In the genomic region with DNA sequence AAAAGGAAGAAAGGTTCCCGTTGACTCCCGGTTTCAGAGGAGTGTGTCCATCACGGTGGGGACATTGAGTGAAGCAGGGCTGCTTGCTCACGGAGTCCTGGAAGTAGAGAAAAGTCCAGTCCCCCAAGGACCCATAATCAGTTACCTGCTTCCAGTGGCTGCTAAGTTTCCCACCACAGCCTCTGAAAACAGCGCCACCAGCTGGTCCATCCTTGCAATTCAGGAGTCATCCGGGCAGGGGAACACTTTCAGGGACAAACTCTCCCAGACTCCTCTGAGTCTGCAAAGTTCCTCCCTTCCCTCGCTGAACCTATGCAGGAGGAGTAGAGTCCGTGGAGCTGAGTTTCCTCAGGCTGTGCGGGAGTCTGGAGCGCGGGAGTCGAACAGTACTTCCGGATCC, we compare ENCODE assay signal across 9 mouse cellular contexts. TPM values are rescaled to one million over a fixed set of nuclear protein-coding genes. Genes with fewer than 3 reads are reported as not detected.
DNase-seq lines count a peak whose midpoint lies in the region; ATAC-seq and TF ChIP-seq lines count a peak whose summit lies in the region.
"Had no signal": no experiment of that assay in that cellular context is flagged by ENCODE, and none has a peak within 500 bp of the region (broad histone marks: within the 10 kb centered on the region; RNA-seq: fewer than 3 reads in every experiment).

No protein-coding gene starts in this region.

- H3K9me3 ChIP-seq in hindbrain, postnatal 0 days (ENCODE audit: low read length) = no peaks in the 10 kb centered on the region
- no peaks in the 10 kb centered on the region for H3K9me3 ChIP-seq in hindbrain, embryonic 16.5 days (ENCODE audit: control insufficient read depth, low read length)
- H3K9me3 ChIP-seq in midbrain, postnatal 0 days (ENCODE audit: low read length) = no peaks in the 10 kb centered on the region
- no peaks in the 10 kb centered on the region for H3K9me3 ChIP-seq in midbrain, embryonic 14.5 days (ENCODE audit: control insufficient read depth, low read length)
- H3K9me3 ChIP-seq in stomach, postnatal 0 days (ENCODE audit: control insufficient read depth, low read length) = no peaks in the 10 kb centered on the region
- no peaks in the 10 kb centered on the region for H3K9me3 ChIP-seq in midbrain, embryonic 16.5 days (replicated peaks; ENCODE audit: control insufficient read depth, low read length, poor library complexity, severe bottlenecking)

- no peak for ATAC-seq in hindbrain, postnatal 0 days
- no peak for ATAC-seq in hindbrain, embryonic 16.5 days
- no peak for ATAC-seq in midbrain, postnatal 0 days (ENCODE audit: low FRiP score)
- no peak for ATAC-seq in midbrain, embryonic 14.5 days (ENCODE audit: low FRiP score, low TSS enrichment)
- no peak for ATAC-seq in stomach, postnatal 0 days (ENCODE audit: low FRiP score, low TSS enrichment)
- no peak for ATAC-seq in midbrain, embryonic 16.5 days

- H3K4me3 ChIP-seq in hindbrain, postnatal 0 days (ENCODE audit: low read length) = no peak overlapping the region
- H3K4me3 ChIP-seq in hindbrain, embryonic 16.5 days (ENCODE audit: low read length) = no peak overlapping the region
- no peak overlapping the region for H3K4me3 ChIP-seq in midbrain, postnatal 0 days (ENCODE audit: low read depth, low read length)
- H3K4me3 ChIP-seq in midbrain, embryonic 14.5 days (replicated peaks; ENCODE audit: low read depth, low read length) = no peak overlapping the region
- H3K4me3 ChIP-seq in stomach, postnatal 0 days (ENCODE audit: low read depth, low read length) = no peak overlapping the region
- no peak overlapping the region for H3K4me3 ChIP-seq in midbrain, embryonic 16.5 days (ENCODE audit: low read depth, low read length)

- TF ChIP-seq EP300 in stomach, postnatal 0 days (optimal IDR thresholded peaks at IDR 0.05) = no peak

- H3K27me3 ChIP-seq in hindbrain, postnatal 0 days (ENCODE audit: insufficient read depth, low read length) = no peaks in the 10 kb centered on the region
- no peaks in the 10 kb centered on the region for H3K27me3 ChIP-seq in hindbrain, embryonic 16.5 days (replicated peaks; ENCODE audit: control insufficient read depth, insufficient read depth, low read length)
- H3K27me3 ChIP-seq in midbrain, postnatal 0 days (ENCODE audit: insufficient read depth, low read length) = no peaks in the 10 kb centered on the region
- no peaks in the 10 kb centered on the region for H3K27me3 ChIP-seq in midbrain, embryonic 14.5 days (ENCODE audit: control insufficient read depth, insufficient read depth, low read length)
- no peaks in the 10 kb centered on the region for H3K27me3 ChIP-seq in stomach, postnatal 0 days (ENCODE audit: control insufficient read depth, insufficient read depth, low read length)
- no peaks in the 10 kb centered on the region for H3K27me3 ChIP-seq in midbrain, embryonic 16.5 days (ENCODE audit: control insufficient read depth, insufficient read depth, low read depth, low read length)

- DNase-seq in cerebellum, postnatal 10 days = peak; percentile 23 to 29
- no peak for DNase-seq in cerebellum, adult 9-11 months
- DNase-seq in hindbrain, postnatal 0 days (ENCODE audit: low spot score) = no peak
- no peak for DNase-seq in midbrain, postnatal 0 days (ENCODE audit: low spot score)
- no peak for DNase-seq in midbrain, embryonic 14.5 days
- no peak for DNase-seq in stomach, postnatal 0 days (ENCODE audit: low spot score)

- H3K4me1 ChIP-seq in hindbrain, postnatal 0 days (ENCODE audit: insufficient read depth, low read length) = no peaks in the 10 kb centered on the region
- no peaks in the 10 kb centered on the region; the same call in none of the 2 replicates for H3K4me1 ChIP-seq in hindbrain, embryonic 16.5 days (ENCODE audit: control insufficient read depth, insufficient read depth, low read depth, low read length)
- no peaks in the 10 kb centered on the region for H3K4me1 ChIP-seq in midbrain, postnatal 0 days (ENCODE audit: insufficient read depth, low read length)
- peaks cover 7% of the 10 kb centered on the region; the same call in 1 of the 2 replicates for H3K4me1 ChIP-seq in midbrain, embryonic 14.5 days (ENCODE audit: control insufficient read depth, insufficient read depth, low read length)
- H3K4me1 ChIP-seq in stomach, postnatal 0 days (replicated peaks; ENCODE audit: control insufficient read depth, insufficient read depth) = no peaks in the 10 kb centered on the region
- H3K4me1 ChIP-seq in midbrain, embryonic 16.5 days (ENCODE audit: control insufficient read depth, insufficient read depth, low read length) = no peaks in the 10 kb centered on the region

- peak; percentile 49 for TF ChIP-seq CTCF in hindbrain, postnatal 0 days (IDR thresholded peaks at IDR 0.05; ENCODE audit: low read depth)
- peak; percentile 53 for TF ChIP-seq CTCF in midbrain, postnatal 0 days (IDR thresholded peaks at IDR 0.05)
- peak; percentile 55 for TF ChIP-seq CTCF in stomach, postnatal 0 days (IDR thresholded peaks at IDR 0.05; ENCODE audit: low read depth)

- WGBS in hindbrain, postnatal 0 days = 46% methylated on average over 13 of the region's 13 CpGs
- 41% methylated on average over 13 of the region's 13 CpGs for WGBS in hindbrain, embryonic 16.5 days
- WGBS in midbrain, postnatal 0 days = 39% methylated on average over 13 of the region's 13 CpGs
- 48% methylated on average over 13 of the region's 13 CpGs for WGBS in midbrain, embryonic 14.5 days
- WGBS in stomach, postnatal 0 days = 49% methylated on average over 13 of the region's 13 CpGs
- WGBS in midbrain, embryonic 16.5 days = 44% methylated on average over 13 of the region's 13 CpGs

- H3K36me3 ChIP-seq in hindbrain, postnatal 0 days (ENCODE audit: insufficient read depth, low read length) = no peaks in the 10 kb centered on the region
- H3K36me3 ChIP-seq in hindbrain, embryonic 16.5 days (ENCODE audit: control insufficient read depth, insufficient read depth, low read length) = no peaks in the 10 kb centered on the region
- H3K36me3 ChIP-seq in midbrain, postnatal 0 days (ENCODE audit: insufficient read depth, low read length) = no peaks in the 10 kb centered on the region
- no peaks in the 10 kb centered on the region for H3K36me3 ChIP-seq in midbrain, embryonic 14.5 days (ENCODE audit: control insufficient read depth, insufficient read depth, low read length)
- H3K36me3 ChIP-seq in stomach, postnatal 0 days (ENCODE audit: control insufficient read depth, insufficient read depth, low read length) = no peaks in the 10 kb centered on the region
- no peaks in the 10 kb centered on the region for H3K36me3 ChIP-seq in midbrain, embryonic 16.5 days (ENCODE audit: control insufficient read depth, insufficient read depth, low read length)

- H3K27ac ChIP-seq in hindbrain, postnatal 0 days = no peak overlapping the region
- H3K27ac ChIP-seq in hindbrain, embryonic 16.5 days (ENCODE audit: low read depth, low read length) = no peak overlapping the region
- no peak overlapping the region for H3K27ac ChIP-seq in midbrain, postnatal 0 days (ENCODE audit: low read depth, low read length)
- no peak overlapping the region for H3K27ac ChIP-seq in midbrain, embryonic 14.5 days (replicated peaks; ENCODE audit: low read depth, low read length)
- no peak overlapping the region for H3K27ac ChIP-seq in stomach, postnatal 0 days (replicated peaks)
- no peak overlapping the region for H3K27ac ChIP-seq in midbrain, embryonic 16.5 days (ENCODE audit: low read length)

- no peak overlapping the region for H3K4me2 ChIP-seq in hindbrain, postnatal 0 days (ENCODE audit: low read depth, low read length)
- no peak overlapping the region for H3K4me2 ChIP-seq in hindbrain, embryonic 16.5 days (ENCODE audit: low read length)
- no peak overlapping the region for H3K4me2 ChIP-seq in midbrain, postnatal 0 days (ENCODE audit: low read depth, low read length, poor library complexity, severe bottlenecking)
- no peak overlapping the region for H3K4me2 ChIP-seq in midbrain, embryonic 14.5 days (ENCODE audit: low read length)
- H3K4me2 ChIP-seq in stomach, postnatal 0 days (replicated peaks; ENCODE audit: low read depth) = no peak overlapping the region
- H3K4me2 ChIP-seq in midbrain, embryonic 16.5 days (ENCODE audit: low read length) = no peak overlapping the region

- H3K9ac ChIP-seq in hindbrain, postnatal 0 days (replicated peaks; ENCODE audit: low read length) = no peak overlapping the region
- no peak overlapping the region for H3K9ac ChIP-seq in hindbrain, embryonic 16.5 days (ENCODE audit: low read depth, low read length)
- H3K9ac ChIP-seq in midbrain, postnatal 0 days (replicated peaks; ENCODE audit: low read length, poor library complexity, severe bottlenecking) = no peak overlapping the region
- H3K9ac ChIP-seq in midbrain, embryonic 14.5 days (replicated peaks; ENCODE audit: low read length) = no peak overlapping the region
- no peak overlapping the region for H3K9ac ChIP-seq in stomach, postnatal 0 days (ENCODE audit: low read length)
- H3K9ac ChIP-seq in midbrain, embryonic 16.5 days (ENCODE audit: low read depth, low read length) = no peak overlapping the region

RNA-seq across cellular contexts. Expression of a gene that starts 6.7 kb away (rescaled TPM):
- total RNA-seq in hindbrain, postnatal 0 days (2014; rRNA removed) = 0.58 and 1.8 TPM in 2 replicates
- 0.71 and 1.2 TPM in 2 replicates for polyA plus RNA-seq in hindbrain, postnatal 0 days (2015; fragmentation: Nextera tagmentation; extraction: Ambion mirVana)
- 0.98 and 1.3 TPM in 2 replicates for polyA plus RNA-seq in hindbrain, embryonic 16.5 days (2015; fragmentation: Nextera tagmentation; extraction: Ambion mirVana)
- 2.7 TPM in 1 of 2 replicates, not detected in the other for total RNA-seq in midbrain, postnatal 0 days (2014; rRNA removed)
- 0.55 and 0.83 TPM in 2 replicates for polyA plus RNA-seq in midbrain, postnatal 0 days (2015; fragmentation: Nextera tagmentation; extraction: Ambion mirVana)
- 0.20 and 0.31 TPM in 2 replicates for polyA plus RNA-seq in midbrain, embryonic 14.5 days (2014; fragmentation: Nextera tagmentation; extraction: Ambion mirVana)
- 0.06 TPM in 1 of 2 replicates, not detected in the other for polyA plus RNA-seq in stomach, postnatal 0 days (2015; fragmentation: Nextera tagmentation; extraction: Ambion mirVana)
- polyA plus RNA-seq in midbrain, embryonic 16.5 days (2015; fragmentation: Nextera tagmentation; extraction: Ambion mirVana) = 0.62 and 0.85 TPM in 2 replicates
- polyA plus RNA-seq: stomach, embryonic 14.5 days had no signal

RNA-seq across cellular contexts. Expression of a gene that starts 43.9 kb away (rescaled TPM):
- total RNA-seq in hindbrain, postnatal 0 days (2014; rRNA removed) = 7.2 and 13.1 TPM in 2 replicates
- 7.4 and 7.8 TPM in 2 replicates for polyA plus RNA-seq in hindbrain, postnatal 0 days (2015; fragmentation: Nextera tagmentation; extraction: Ambion mirVana)
- polyA plus RNA-seq in hindbrain, embryonic 16.5 days (2015; fragmentation: Nextera tagmentation; extraction: Ambion mirVana) = 10.8 and 11.5 TPM in 2 replicates
- 7.9 and 9.6 TPM in 2 replicates for total RNA-seq in midbrain, postnatal 0 days (2014; rRNA removed)
- 4.5 and 5.7 TPM in 2 replicates for polyA plus RNA-seq in midbrain, postnatal 0 days (2015; fragmentation: Nextera tagmentation; extraction: Ambion mirVana)
- polyA plus RNA-seq in midbrain, embryonic 14.5 days (2014; fragmentation: Nextera tagmentation; extraction: Ambion mirVana) = 12.8 and 13.6 TPM in 2 replicates
- polyA plus RNA-seq in stomach, postnatal 0 days (2015; fragmentation: Nextera tagmentation; extraction: Ambion mirVana) = 14.6 and 15.6 TPM in 2 replicates
- 10.4 and 10.9 TPM in 2 replicates for polyA plus RNA-seq in midbrain, embryonic 16.5 days (2015; fragmentation: Nextera tagmentation; extraction: Ambion mirVana)

Comparison
In these comparisons a context has a peak if more than half of its experiments do, and no peak if none do; other contexts are left out.
1. DNase-seq: peak in cerebellum, postnatal 10 days (2 of 2); none in cerebellum, adult 9-11 months (single experiment), hindbrain, postnatal 0 days (single experiment), midbrain, postnatal 0 days (single experiment), midbrain, embryonic 14.5 days (single experiment) and stomach, postnatal 0 days (single experiment).
2. Peak in every context shown above with its lines, with median percentiles within 50 percentile points of each other: CTCF ChIP-seq.